Mouse (Mus musculus) C2C12 (cell line): ENCODE measurements at regions not wholly inside any gene's neighbourhood (a gene's known extent, or its start where the extent isn't known, plus 50 kb on each side); places are given as distances from the start of the nearest gene placed in this dataset.

Experiments used
- H3K27me3 ChIP-seq: one replicate; pipeline ENCODE4 v1.6.1; 2011; ENCODE audit not compliant: control insufficient read depth, insufficient read depth, insufficient read length
- H3K36me3 ChIP-seq: one replicate; pipeline ENCODE4 v1.6.1; 2011; ENCODE audit not compliant: control insufficient read depth, insufficient read depth
- H3K4me3 ChIP-seq: one replicate; pipeline ENCODE4 v1.5.1; 2011; ENCODE audit warnings: mild to moderate bottlenecking, control low read depth; ENCODE audit not compliant: poor library complexity, insufficient read depth, severe bottlenecking
- H3K79me2 ChIP-seq: one replicate; pipeline ENCODE4 v1.6.1; 2011; ENCODE audit not compliant: control insufficient read depth, insufficient read depth
- H3K79me3 ChIP-seq: one replicate; pipeline ENCODE4 v1.6.1; 2011; ENCODE audit warnings: low read depth, control low read depth
- H3ac ChIP-seq: one replicate; pipeline ENCODE3; 2011; ENCODE audit warnings: low read depth; ENCODE audit not compliant: control insufficient read depth, insufficient read length
- CEBPB ChIP-seq: IDR thresholded peaks from one replicate; pipeline ENCODE4 v1.6.1; 2011; ENCODE audit warnings: low read depth, mild to moderate bottlenecking, control low read depth, moderate library complexity
- CTCF ChIP-seq: IDR thresholded peaks from one replicate; pipeline ENCODE4 v1.5.1; 2011; ENCODE audit not compliant: control insufficient read depth, insufficient read depth, insufficient read length
- FOSL1 ChIP-seq: IDR thresholded peaks from one replicate; pipeline ENCODE4 v1.8.0; 2011; ENCODE audit warnings: mild to moderate bottlenecking, low read length; ENCODE audit not compliant: poor library complexity, insufficient read depth, severe bottlenecking
- MAX ChIP-seq: IDR thresholded peaks from one replicate; pipeline ENCODE4 v1.6.1; 2011; ENCODE audit warnings: mild to moderate bottlenecking, control low read depth
- MYOD1 ChIP-seq: IDR thresholded peaks from one replicate; pipeline ENCODE4 v1.6.1; 2011; ENCODE audit warnings: low read depth; ENCODE audit not compliant: control insufficient read depth, insufficient read length
- MYOG ChIP-seq: IDR thresholded peaks from one replicate; pipeline ENCODE4 v1.6.1; 2011; ENCODE audit not compliant: control insufficient read depth, insufficient read length; ENCODE audit errors: extremely low read depth
- USF1 ChIP-seq: IDR thresholded peaks from one replicate; pipeline ENCODE4 v1.6.1; 2011; ENCODE audit warnings: low read depth, mild to moderate bottlenecking, control low read depth, moderate library complexity

- Histone ChIP-seq H3K36me3 (no peaks in the 10 kb centered on the region), H3K4me3 (no peak overlapping the region), H3K79me2 (no peaks in the 10 kb centered on the region), H3ac (no peak overlapping the region), H3K79me3 (no peaks in the 10 kb centered on the region), H3K27me3 (no peaks in the 10 kb centered on the region)
- TF ChIP-seq FOSL1 (peak; percentile 69), MYOD1 (peak; percentile 100), MYOG (no peak), USF1 (peak; percentile 77), CTCF (no peak), CEBPB (peak; percentile 29)
Observed at GRCm38 (mm10) chr1:92703903-92704302, 55.3 kb upstream of the Otos start.

GRCm38 (mm10) chr1:92703270-92703669, 54.6 kb upstream of the Otos start:
- no peaks in the 10 kb centered on the region for H3K36me3 ChIP-seq
- H3K27me3 ChIP-seq: no peaks in the 10 kb centered on the region
- peak overlapping the region; percentile 47 for H3ac ChIP-seq
- no peaks in the 10 kb centered on the region for H3K79me3 ChIP-seq
- no peak overlapping the region for H3K4me3 ChIP-seq
- H3K79me2 ChIP-seq: no peaks in the 10 kb centered on the region
- no peak for TF ChIP-seq CTCF
- TF ChIP-seq USF1: no peak
- TF ChIP-seq MAX: no peak
- TF ChIP-seq MYOD1: no peak
- TF ChIP-seq FOSL1: no peak
- TF ChIP-seq CEBPB: no peak
- TF ChIP-seq MYOG: no peak

GRCm38 (mm10) chr1:92700107-92700506, 51.5 kb upstream of the Otos start:
- TF ChIP-seq MYOG (no peak), CTCF (no peak), MAX (no peak), MYOD1 (no peak), FOSL1 (no peak), CEBPB (no peak), USF1 (no peak)
- no peak overlapping the region for H3K4me3 ChIP-seq
- no peaks in the 10 kb centered on the region for H3K36me3 ChIP-seq
- H3K79me2 ChIP-seq: no peaks in the 10 kb centered on the region
- H3K27me3 ChIP-seq: no peaks in the 10 kb centered on the region
- no peaks in the 10 kb centered on the region for H3K79me3 ChIP-seq
- no peak overlapping the region for H3ac ChIP-seq

GRCm38 (mm10) chr1:92699697-92700096, 51.1 kb upstream of the Otos start:
- Histone ChIP-seq H3K27me3 (no peaks in the 10 kb centered on the region), H3K4me3 (no peak overlapping the region), H3ac (no peak overlapping the region), H3K36me3 (no peaks in the 10 kb centered on the region), H3K79me3 (no peaks in the 10 kb centered on the region), H3K79me2 (no peaks in the 10 kb centered on the region)
- TF ChIP-seq CTCF: no peak
- no peak for TF ChIP-seq CEBPB
- no peak for TF ChIP-seq MAX
- no peak for TF ChIP-seq USF1

DNA sequence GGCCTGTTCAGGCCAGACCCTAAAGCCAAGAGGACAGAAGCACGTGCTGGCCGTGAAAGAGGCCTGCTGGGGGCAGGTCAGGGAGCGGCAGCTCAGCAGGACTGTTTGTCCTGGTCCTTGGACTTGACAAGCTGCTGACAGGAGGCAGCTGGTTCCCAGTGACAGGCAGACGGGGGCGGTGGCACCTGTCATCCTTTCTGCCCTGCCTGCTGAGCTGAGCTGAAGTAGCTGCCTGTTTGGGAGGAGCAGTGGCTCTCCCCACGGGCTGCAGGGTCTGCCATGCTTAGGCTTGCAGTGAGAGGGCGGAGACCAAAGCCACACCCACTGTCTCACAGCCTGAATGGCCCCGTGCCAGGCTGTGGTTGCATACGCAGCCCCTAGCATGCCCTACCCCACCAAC, 50.4 kb upstream of the Otos start:
- Histone ChIP-seq H3K4me3 (no peak overlapping the region), H3K79me3 (no peaks in the 10 kb centered on the region), H3ac (no peak overlapping the region), H3K36me3 (no peaks in the 10 kb centered on the region), H3K27me3 (no peaks in the 10 kb centered on the region), H3K79me2 (no peaks in the 10 kb centered on the region)
- TF ChIP-seq CTCF (no peak), USF1 (peak; percentile 40), MAX (peak; percentile 56), CEBPB (no peak), MYOD1 (peak; percentile 96)

DNA sequence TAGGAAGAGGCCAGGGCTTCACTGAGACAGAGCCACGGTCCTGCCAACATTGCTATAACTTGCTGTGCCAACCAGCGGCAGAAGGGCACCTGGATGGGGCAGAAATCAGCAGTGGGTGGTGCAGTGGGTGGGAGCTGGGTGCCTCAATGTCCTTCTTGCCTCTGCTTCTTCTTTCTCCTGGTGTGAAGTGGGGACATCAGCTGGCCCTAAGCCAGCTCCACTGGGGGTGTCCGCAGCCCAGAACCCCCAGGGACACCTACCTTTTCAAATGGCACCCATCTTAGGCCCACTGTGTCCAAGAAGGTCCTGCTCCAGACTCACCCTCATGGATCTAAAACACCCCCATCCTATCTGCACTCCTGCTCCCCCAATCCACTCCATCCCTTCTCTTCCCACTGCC, 49.9 kb upstream of the Otos start:
- no peak overlapping the region for H3ac ChIP-seq
- TF ChIP-seq CEBPB: no peak
- TF ChIP-seq MYOD1: no peak
- no peak for TF ChIP-seq MAX
- no peak for TF ChIP-seq CTCF
- TF ChIP-seq MYOG: no peak
- H3K79me3 ChIP-seq: no peaks in the 10 kb centered on the region
- H3K4me3 ChIP-seq: no peak overlapping the region
- H3K27me3 ChIP-seq: no peaks in the 10 kb centered on the region
- H3K36me3 ChIP-seq: no peaks in the 10 kb centered on the region
- H3K79me2 ChIP-seq: no peaks in the 10 kb centered on the region
